Mouse (Mus musculus) embryo, embryonic 10 days (tissue): ENCODE measurements at regions not wholly inside any gene's neighbourhood (a gene's known extent, or its start where the extent isn't known, plus 50 kb on each side); places are given as distances from the start of the nearest gene placed in this dataset.
A peak's percentile ranks its signal among the peaks of the same experiment; 100 is the strongest.
"Not testable (repeated sequence)": the region's sequence is repeated elsewhere in the genome, so short reads cannot be mapped to it uniquely, and the experiment has no call there.

ENCODE experiments used
- DNase-seq: peaks from one replicate; pipeline ENCODE4 v3.0.0-alpha.2; 2015; ENCODE audit warnings: low spot score

DNA sequence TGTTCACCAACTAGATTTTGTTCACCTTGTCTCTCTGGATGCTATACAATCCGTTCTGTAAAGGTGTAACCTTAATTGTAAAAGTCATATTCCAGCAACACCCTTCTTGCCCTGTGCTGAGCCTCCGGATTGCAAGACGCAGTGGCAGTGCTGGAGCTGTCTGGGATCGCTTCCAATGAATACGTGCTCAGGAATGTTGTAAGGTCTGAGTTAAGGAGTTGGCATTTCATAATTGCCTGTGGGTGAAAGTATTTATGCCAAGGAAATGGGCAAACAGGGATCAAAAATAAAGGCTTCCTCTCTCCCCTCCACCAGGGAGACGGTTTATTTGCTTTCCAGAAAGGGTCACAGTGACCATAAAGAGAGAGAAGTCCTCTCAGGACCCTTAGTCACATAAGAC, 93.3 kb downstream of the Apob start:
- no peak for DNase-seq

DNA sequence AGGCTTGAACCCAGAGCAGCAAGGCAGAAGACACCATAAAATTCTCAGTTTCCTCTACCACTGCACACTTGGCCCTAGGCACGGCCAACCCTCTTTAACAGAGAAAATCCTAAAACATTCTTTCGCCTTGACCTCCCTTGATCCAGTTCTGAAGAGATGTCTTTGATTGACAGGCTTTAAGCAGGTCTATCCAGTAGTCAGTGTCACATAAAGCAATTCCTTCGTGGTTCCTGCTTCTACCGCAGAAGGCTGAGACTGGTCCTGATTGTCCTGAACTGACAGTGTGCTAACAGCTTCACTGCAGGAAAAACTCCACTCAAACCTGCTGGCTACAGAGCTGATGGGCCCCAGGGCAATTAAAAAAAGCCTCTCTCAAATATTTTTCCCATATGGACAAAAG, 93.8 kb downstream of the Apob start:
- DNase-seq = no peak

DNA sequence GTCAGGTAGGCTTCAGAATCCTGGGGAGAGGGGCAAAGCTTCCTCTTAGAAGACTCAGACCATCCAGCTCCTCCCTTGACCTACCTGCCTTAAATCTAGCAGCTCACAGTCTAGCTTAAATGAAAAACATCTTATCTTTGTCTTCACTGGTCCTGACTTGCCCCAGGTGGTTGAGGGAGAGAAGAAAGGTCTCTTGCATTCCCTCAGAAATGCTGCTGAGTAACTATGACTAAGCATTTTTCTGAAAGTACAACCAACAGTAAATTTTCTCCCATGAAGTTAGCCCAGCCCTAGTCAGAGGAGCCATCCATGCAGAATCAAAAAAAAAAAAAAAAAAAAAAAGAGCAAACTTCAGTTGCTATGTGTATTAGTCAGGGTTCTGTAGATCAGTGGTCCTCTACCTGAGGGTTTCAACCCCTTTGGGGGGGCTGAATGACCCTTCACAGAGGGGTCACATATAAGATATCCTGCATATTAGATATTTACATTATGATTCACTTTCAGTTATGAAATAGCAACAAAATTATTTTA, 98.6 kb downstream of the Apob start:
- DNase-seq = no peak

DNA sequence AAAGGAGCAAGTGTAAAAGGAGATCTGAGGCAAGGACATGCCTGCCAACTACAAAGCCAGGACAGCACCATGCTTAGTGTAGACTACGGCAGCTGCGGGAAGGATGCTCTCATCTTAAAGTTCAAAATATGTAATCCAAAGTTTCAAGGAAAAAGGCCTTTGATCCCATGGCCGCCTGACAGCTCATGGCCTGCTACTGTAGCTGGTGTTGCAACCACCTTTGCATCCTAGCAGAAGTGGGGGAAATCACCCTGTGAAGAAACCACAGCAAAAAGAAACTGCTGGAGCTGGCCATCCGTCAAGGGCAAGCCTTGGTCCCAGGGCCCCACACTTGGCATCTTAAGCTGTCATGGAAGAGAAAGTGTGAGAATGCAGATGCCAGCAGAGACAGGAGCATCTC, 99.9 kb downstream of the Apob start:
- no peak for DNase-seq

DNA sequence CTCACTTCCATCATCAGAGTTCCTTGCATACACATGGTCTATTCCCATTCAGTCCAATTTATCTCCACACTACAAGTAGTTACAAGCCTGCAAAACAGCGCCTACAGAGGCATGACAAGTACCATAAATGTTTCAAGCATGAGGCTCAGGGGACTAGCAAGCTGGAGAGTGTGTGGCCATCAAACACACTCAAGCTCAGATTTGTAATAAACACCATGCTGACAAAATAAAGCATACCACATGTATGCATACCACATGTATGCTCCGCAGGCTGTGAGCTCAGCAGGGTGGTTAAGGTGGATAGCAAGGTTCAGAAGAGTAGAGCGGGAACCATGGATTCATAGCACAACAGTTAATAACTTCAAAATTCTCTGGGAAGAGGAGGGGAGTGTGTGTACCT, 100.6 kb downstream of the Apob start:
- DNase-seq = no peak

DNA sequence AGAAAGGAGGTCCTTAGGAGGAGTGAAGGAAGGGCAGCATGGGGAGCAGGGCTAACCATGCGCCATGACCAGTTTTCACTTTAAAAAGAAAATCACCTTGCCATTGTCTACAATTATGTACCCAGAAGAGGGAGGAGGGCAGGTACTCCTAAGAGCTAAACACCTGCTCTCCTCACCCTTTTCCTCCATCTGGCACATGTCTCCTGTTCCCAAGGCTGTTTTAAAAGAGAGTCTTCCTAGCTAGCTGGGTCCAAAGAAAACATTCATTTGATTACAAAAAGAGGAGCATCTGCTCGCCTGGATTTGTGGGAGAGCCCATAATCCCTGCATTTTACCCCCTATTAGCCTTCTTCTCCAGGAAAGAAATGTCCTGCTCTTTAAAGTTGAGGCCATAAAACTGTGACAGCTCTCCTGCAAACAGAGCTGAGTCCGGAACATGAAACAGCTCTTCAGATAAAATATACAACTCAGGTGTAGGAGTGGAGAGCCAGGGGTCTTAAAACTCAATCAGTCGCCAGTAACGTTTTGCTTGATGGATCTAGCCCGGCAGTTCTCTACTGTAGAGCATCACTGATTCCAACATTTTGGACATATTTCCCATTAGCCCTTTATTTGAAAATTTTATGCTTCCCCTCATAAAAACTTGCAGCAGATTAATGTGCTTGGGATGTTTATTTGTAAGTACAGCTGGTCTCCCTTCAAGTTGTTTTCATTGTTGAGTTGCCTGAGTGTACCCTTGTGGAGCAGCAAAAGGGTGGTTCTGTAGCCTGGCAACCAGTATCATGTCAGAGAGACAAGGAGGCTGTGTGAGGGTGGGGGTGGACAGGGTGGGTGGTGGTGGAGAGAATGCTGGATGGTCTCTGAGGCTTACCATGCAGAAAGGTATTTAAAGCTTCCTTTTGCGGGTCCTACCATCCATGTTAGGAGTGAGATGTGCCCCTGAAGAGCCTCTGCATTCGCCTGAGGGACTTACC, 105.5 kb downstream of the Apob start:
- DNase-seq = no peak

DNA sequence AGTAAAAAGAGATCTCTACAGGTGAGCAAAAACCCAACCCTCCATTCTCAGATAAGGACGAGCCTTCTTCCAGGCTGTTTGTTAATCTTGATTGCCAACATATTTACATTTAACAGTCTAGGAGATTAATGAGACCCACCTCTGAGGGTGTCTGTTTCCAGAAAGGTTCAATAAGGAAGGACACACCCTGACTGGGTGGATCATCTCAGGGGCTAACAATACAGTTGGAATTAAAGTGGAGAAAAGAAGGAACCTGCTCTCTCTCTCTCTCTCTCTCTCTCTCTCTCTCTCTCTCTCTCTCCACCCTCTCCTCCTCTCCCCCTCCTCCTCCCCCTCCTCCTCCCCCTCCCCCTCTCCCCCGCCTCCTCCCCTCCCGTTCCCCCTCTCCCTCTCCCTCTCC, 110.5 kb downstream of the Apob start:
- DNase-seq = no peak

DNA sequence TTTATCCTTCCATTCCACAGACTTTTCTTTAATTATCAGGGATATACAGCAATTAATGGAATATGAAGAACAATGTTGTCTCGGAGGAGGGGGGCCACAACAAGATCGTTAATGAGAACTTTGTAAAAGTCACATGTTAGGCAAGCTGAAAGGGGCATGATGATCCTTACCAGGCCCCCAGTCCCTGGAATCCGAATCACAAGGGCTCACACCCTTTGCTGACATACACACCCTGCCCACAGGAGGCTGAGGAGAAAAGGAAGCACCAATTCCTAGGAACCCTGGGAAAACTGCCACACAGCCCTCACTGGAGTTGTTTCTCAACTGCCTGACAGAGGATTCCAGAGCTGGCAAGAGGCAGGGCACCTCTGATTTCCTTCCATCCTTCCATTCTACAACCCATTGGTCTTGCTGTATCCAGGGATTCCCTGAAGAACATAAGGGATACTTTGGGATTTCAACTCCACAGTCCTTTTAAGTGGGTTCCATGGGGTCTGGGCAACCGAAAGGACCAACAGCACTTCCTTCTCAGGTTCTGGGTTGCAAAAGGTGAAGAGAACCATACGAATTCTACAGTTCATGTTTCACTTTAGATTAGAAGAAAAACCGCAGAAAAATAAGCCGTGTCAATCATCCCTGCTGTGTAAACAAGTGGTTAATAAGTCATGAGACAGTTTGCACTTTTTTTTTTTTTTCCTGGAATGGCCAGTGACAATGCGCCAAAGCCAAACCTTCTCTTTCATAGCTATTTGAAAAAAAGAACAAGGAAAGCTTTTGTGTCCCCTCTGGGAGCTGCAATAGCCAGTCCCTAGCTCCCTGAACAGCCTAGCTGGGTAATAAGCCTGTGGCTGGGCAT, 112.2 kb downstream of the Apob start:
- DNase-seq = no peak

DNA sequence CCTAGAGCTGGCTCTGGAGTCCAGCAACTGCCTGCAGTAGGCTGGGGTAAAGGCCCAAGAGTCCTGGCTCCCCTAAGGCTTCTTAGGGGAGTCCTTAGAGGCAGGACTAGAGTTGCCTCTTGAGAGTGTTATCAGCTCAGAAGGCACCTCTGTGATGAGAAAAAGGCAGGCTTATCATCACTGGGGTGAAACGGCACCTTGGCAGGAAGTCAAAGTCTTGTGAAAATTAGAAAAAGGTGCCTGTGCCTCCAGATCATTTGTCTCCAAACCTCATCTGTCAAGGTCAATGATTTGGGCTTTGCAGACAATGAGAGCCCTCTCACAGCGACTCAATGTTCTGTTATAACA, 112.8 kb downstream of the Apob start:
- DNase-seq = no peak

DNA sequence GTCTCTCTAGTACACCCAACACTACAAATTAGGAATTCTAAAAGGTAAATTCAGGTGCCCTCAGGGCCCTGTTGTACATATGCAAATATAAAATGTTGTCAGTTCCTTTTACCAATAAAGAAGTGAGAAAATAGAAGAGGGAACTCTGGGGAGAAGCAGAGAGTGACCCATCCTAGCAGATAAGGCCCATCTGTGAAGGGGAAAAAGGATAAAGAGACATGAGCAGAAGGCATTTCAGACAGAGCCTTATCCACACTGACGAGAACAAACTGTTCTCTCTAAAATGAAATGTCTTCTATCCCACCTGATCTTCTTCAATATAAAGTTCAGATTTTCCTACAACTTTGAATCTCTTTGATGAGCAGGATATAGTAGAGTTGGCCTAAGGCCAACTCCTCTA, 114.5 kb upstream of the Ldah start:
- no peak for DNase-seq

DNA sequence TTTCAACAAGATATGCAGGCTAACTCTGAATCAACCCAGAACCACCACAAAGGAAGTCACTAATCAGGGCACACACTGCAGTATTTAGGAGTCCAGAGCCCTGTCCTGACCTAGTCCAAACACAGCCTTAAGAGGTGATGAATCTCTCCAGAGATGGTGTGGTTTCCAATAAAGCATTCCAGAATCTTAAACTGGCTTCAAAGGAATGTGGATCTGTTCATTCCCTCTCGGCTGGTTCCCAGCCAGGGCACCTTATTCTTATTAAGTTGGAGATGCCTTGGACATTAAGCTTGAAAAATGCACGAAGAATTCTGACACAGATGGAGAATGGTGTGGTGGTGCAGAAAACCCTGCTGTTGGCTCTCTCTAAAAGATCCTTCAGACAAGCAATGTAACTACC, 112.0 kb upstream of the Ldah start:
- DNase-seq = no peak

DNA sequence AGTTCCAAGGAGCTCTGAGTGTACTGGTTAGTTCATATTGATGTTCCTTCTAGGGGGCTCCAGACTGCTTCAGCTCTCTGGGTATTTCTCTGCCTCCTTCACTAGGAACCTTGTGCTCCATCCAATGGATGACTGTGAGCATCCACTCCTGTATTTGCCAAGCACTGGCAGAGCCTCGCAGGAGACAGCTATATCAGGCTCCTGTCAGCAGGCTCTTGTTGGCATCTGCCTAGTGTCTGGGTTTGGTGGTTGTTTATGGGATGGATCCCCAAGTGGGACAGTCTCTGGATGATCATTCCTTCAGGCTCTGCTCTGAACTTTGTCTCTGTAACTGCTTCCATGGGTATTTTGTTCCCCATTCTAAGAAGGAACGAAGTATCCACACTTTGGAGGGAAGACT, 109.5 kb upstream of the Ldah start:
- not testable (repeated sequence) for DNase-seq

DNA sequence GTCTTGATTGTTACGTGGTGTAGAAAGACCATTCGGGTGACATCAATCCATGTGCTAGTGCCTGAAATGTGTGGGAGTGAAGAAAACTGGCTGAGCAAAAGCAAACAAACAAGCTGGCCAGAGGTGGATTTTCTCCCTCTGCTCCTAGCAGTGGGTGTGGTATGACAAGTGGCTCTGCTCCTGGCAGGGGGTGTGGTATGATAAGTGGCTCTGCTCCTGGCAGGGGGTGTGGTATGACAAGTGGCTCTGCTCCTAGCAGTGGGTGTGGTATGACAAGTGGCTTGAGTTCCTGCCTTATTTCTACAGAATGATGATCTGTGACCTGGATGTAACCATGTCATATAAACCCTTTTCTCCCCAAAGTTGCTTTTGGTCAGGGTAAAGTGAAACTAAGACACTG, 108.8 kb upstream of the Ldah start:
- no peak for DNase-seq

DNA sequence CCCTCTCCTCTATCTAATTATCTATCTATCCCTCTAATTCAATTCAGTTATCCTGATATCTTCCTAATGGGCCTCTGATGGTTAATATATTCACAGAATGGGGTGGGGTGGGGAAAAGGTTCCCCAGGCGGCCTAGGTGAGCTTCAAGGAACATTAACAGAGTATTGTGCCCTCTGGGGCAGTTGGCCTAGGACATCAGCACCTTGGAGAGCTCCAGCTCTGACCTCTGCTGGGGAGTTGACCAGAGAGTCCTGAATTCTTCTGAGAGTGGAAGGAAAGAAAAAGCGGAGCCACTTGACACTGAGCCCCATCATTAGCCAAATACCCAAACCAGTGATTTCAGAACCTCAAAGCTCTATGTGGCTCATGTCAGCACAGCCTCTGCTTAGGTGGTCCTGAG, 108.1 kb upstream of the Ldah start:
- DNase-seq = peak; percentile 68

DNA sequence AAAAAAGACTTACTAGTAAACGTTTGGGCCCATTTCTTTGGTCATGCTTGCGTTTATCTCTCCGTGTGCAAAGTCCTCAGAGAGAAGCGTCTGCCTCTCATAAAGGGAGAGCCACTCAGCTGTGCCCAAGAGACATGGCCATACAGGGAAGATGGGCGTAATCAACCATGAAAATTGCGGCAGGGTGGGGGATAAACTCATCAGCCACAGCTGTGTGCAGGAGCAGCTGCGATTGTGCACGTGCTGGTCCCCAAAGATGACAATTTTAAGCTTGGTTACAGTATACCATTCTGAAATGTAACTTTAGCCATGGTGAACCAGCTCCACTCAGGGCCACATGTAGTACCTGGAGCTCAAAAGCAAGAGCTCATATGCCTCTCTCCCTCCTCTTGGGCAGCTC, 106.1 kb upstream of the Ldah start:
- DNase-seq = no peak

DNA sequence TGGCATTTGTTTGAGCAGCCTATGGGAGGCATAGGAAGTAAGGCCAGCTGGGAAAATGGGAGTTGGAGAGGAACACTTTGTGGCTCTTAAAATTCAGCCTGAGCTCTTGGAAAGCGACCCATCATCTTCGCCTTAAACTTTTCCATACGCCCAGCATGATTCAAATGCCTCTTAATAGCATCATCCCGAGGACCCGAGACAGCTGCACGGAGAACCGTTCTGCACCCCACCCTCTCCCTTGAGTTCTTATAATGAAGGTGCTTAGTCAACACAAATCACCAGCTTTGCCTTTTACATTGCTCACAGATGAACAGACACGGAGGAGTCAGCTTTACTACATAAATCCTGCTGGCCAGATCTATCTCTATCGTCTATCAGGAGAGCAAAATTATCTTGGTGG, 104.6 kb upstream of the Ldah start:
- no peak for DNase-seq

DNA sequence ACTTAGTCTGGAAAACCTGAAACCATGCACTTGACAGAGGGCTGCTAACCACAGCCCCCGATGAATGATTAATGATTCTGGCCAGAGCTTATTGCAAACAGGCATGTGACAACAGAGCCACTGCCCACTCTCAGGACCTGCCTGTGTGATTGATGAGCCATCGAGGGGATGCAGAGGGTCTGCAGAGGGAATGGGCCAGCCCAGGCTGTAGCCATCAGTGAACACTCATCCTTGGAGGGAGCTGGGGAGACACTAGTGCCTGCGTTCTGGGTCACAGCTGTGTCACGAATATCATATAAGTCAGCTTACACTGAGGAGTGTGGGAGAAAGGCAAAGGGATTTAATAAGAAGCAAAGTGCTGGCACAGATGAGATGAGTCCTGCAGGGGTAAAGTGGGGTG, 100.8 kb upstream of the Ldah start:
- DNase-seq = peak; percentile 18

DNA sequence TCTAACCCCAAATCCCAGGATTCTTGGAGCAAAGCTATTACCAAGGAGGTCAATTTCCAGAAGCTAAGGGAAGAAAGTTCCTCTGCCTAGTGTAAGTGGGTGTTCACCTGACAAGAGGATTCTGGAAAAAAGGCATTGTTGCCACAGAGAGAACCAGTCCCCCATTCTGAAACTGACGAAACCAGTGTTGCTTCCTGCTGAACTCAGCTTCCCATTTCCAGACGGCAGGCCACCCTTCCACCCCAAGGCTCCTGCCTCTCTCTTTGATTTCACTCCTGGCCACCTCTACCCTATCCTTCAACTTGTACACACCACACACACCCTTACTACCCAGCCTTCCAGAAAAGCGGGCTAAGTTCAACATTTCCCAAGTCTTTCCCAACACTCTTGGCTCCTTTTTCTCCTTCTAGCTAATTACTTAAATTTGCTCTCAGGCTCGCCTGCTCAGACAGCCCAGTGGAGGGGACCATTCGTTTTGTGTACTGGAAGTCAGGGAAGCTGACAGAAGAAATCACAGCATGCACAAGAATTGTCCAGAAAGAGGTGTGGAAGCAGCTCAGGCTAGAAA, 98.6 kb upstream of the Ldah start:
- no peak for DNase-seq

DNA sequence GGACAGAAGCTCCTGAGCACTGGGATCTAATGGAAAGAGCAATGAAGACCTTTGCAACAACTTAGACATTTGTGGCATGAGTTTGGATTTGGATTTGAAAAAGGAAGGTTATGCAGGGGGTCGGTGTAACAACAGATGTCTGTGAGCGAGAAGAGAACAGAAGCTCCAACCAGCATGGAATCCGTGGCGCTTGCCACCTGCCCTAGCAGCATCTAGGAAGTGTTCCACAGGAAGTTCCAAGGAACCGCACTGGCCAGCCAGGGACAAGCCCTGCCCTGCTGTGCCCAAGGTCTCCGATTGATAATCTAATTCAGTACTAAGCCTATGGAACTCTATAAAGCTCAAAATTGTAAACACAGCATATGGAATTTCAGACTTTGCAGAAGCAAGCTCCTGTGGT, 98.0 kb upstream of the Ldah start:
- DNase-seq = no peak

DNA sequence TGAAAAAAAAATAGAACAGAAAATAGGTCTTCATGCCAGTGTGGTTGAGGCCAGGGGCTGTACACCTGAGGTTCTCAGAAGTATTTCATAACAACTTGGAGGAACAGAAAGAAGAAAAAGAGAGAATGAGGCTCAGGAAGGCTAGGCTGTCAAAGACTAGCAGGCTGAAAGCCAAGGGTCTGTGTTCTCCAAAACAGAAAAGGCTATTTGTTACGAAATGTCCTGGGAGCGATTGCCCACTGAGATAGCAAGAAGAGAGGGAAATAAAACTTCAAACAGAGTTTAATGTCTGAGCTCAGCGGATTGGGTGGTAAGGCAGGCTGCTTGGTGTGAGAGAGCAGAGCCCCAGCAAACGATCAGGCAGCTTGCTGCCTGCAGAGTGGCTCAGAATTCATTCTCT, 97.6 kb upstream of the Ldah start:
- DNase-seq = no peak

DNA sequence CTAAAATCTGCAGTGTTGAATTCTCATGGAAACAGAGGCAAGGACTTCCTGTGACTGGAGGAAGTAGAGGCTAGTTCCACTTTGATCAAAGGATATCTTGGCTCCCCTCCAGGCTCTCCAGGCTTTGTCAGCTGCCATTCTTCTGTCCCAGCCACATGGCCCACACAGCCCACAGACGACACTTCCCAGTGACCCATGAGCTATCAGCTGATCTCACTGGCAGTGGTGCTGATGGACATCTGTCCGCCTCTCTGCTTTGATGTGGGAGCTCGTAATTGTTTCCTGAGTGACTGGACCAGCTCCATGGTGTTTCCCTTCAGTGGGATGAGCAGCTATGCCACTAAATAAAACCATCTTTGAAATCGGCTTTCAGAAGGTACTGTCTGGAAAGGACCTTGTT, 96.4 kb upstream of the Ldah start:
- DNase-seq = no peak

DNA sequence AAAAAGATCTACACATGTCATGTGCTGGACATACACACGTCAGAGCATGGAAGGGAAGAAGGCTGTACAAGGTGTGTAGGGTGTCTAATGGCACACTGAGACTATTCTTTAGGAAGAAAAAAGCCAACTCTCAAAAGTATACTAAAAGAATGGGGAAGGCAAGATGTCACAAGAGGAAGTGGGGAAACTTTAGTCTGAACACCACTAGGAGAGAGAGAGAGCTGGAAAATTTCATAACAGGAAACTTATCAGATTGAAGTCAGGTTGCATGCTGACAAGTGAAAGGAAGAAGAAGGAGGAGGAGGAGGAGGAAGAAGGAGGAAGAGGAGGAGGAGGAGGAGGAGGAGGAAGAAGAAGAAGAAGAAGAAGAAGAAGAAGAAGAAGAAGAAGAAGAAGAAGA, 52.3 kb upstream of the Ldah start:
- DNase-seq = no peak
